Mouse (Mus musculus): ENCODE data around the gene Cntrl. TPM values are rescaled to one million over a fixed set of nuclear protein-coding genes. Genes with fewer than 3 reads are reported as not detected.

Cntrl gene
- 1 to 10 TPM; 7.7 to 9.8 TPM for total RNA-seq (2021)
- long read RNA-seq, experiment 1, partial matches to known transcripts = 3 of 10 reads
- long read RNA-seq, experiment 1, other reads (novel, unspliced or antisense) = 7 of 10 reads
- long read RNA-seq, experiment 2, partial matches to known transcripts = 1 of 5 reads
- long read RNA-seq, experiment 2, other reads (novel, unspliced or antisense) = 4 of 5 reads

DNA sequence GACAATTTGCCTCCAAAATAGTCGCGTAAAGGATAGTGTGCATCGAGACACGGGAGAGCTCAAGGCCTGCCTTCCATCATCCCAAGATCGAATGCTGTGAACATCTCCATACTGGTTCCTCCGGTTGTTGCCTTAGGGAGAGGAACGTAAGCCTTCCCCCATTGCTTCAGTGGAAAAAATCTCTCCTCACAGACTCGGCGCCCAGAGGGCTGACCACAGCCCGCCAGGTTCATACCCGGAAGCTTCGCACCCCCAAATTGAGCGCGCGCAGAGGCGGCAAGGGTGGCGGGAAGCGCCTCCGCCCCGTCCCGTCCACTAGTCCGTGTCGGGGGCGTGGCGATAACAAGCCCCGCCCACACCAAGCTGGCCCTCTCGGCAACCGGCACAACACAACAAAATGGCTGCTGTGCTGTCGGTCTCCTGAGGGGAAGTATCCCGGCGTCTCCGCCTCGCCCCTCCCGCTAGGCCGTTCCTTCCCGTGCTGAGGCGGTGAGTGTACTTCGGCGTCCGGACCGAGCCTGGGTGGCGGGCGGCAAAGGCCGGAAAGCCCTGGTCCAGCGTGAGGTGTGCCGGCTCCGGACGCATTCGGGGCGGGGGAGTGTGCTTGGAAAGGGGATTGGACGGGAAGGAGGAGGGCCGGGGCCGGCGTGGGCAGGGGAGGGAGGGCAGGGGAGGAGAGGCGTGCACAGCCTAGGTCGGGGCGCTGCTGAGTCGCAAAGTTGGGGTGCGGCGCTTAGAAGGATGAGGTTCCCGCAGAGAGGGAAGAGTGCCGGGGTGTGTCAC lies at the start of gene Cntrl:
Gene Cntrl, plus strand, starts transcription at position 352 of the 783 bp plus-strand sequence.
- peak; percentile 98 for DNase-seq

DNA sequence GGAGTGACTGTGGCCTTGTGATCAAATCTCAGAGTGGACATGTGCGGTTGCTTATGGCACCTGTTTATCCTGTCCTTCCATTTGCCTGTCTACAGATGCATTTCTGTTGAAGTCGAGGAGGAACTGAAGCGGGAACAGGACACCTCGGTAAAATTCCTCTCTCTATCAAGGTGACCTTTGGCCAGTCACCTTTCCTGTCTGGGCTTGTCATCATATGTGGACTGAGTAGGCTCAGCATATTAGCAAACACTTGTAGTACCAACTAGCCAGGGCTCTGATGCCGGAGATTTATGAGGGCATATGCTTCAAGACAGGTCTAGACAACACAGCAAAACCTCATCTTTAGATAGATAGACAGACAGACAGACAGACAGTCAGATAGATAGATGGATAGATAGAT lies 49.0 kb upstream of the Cntrl start:
- DNase-seq = no peak

DNA sequence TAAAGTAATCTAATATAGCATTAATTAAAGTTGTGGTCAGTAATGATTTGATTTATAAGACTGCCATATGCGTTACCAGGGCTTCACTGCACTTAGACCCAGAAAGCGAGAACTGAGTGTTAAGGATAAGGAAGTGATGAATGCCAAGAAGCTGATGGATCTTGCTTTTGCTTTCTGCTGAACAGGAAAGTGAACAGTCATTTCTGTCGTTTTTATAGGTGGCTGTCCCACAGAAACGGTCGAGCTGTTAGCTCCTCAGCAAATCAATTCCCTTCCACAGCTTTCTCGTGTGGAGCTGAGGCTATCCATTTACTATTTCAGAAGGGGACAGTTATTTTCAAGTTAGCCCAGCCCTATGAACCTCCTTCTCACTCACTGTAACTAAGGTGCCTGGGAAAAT lies 48.4 kb upstream of the Cntrl start:
- no peak for DNase-seq

DNA sequence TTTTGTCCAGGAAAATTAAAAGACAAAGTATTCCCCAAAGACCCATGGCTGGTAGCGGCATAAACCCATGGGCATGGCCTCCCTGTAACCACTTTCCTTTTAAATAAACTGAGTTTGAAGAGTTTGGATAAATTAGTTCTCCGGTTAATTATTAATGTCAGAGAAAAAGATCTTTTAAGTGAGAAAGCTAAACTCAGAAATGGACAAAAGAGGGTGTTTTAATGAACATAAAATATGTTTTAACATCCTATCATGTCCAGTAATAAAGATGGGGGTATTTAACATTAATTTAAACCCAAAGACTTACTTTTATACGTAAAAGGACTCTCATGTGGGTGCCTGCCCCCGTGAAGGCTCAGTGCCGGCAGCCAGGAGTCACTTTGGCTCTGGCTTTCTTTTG lies 48.0 kb upstream of the Cntrl start, which contains the start of gene Hc:
Gene Hc, minus strand, starts transcription at position 101 of the 400 bp plus-strand sequence.
- DNase-seq = no peak

DNA sequence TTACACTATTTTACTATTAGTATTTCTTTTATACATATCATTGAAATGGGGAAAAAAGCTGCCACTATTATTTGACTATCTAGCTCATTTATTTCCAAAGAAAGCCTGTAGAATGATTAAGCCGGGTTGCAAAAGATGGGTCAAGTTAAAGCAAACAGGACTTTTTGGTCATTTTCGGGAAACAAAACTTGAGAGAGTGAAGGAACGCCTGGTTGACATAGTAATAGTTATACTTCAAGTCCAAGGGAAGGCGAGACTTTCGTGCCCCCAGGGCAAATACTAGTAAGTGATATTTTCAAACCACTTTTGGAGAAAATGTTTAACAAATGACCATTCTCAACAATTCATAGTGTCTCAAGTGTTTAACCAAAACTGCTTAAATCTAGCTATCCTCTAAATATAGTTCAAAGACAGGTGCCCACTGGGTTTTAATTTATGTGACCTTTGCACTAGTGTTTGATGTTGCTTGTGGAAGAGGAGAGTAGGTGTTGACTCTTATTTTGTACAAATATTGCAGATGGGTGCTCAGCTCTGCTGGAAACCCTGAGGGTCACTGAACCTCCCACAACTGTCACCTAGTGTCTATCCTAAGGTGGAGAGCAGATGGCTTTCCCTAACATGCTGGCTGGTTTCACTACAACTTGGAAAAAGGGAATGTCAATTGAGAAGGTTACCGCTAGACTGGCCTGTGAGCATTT lies 45.8 kb upstream of the Cntrl start:
- DNase-seq = no peak

DNA sequence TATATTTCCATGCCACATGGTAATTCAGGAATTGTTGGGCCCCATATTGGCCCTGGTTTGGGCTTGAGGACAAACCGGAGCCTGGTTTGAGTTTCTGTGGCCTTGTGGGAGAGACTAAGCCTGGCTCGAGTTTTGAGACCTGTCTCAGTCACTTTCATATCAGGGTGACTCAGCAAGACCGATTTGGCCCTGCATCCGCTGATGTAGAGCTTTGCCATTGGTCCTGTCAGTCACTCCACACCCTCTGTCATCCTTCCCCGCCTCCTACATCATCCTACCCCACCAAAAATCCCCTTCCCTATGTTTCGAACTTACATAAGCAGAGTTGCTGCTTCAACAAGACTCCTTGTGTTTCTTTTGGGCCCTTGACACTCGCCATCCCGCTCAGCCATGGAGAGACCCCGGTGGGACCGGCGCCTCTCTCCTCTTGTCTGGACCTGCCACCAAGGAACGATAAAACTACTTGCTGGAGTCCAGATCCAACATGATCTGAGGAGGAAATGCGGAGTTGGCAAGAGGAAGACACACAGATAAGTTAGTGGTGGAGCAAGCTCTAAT lies 42.7 kb upstream of the Cntrl start:
- DNase-seq = no peak

DNA sequence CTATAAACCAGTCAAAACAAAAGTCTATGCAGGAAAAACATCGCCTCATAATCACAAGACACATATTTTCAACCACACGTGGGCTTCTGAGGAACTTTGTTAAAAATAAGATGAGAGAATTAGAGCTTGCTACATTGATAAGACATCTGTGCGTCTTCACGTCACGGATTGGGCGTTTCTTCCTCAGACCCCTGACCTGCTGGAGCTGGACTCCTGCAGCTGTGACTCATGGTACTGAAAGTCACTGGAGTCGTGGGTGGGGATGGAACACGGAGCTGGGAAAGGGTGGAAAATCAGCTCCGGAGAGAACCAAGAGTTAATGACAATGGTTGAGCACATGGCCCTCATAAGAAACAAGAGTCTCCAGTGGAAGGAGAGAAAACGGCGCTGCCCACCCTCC lies 42.2 kb upstream of the Cntrl start:
- no peak for DNase-seq

DNA sequence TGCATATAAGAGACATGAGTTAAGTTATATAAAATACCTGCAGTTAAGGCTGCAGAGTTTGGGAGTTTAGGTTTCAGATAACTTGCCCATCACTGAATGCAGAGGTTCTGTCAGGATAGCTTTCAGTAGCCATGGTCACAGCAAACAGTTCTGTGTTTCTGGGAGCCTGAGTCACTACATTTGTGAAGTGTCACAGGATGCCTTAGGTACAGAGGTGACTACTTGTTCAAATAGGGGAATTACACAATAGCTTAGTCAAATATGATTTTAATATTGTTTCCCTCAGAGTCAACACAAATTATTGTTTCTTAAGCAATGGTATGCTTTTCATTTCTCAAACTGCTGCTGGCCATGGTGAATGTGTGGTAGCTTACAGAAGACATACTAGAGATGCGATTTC lies 40.2 kb upstream of the Cntrl start:
- DNase-seq = no peak

DNA sequence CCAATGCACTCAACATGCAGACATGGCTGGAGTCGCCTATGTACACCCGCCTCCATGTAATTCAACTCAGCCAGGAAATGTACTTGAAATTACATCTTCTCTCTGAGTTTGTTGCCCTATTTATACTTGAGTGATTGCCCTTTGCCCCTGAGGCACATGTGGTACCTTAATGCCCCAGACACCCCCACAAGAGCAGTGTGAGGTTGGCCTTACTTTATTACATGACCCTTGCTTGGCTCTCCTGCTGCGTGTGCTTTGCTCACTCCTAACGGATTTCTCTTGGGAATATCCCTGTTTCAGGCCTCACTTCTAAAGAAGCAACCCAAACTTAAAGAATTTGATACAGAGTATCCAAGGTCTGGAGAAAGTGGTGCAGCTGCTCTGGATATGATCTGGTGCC lies 39.0 kb upstream of the Cntrl start:
- no peak for DNase-seq

DNA sequence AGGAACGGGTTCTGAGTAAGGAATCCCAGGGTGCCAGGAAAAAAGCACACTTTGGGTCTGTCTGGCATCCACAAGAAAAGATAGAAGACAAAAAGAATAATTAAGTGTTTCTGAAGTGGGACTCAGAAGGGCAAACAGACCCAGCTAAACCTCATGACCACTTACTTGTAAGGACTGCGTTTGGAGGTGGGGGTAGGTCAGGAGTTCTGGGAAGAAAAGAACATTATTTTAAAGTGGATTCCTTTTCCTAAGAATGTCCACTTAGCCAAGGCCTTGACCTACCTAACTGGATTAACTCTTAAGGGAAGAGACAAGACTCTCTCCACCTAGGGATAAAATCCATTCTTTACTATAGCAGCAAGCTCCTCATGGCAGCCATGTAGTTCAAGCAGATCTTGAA lies 36.7 kb upstream of the Cntrl start:
- no peak for DNase-seq

DNA sequence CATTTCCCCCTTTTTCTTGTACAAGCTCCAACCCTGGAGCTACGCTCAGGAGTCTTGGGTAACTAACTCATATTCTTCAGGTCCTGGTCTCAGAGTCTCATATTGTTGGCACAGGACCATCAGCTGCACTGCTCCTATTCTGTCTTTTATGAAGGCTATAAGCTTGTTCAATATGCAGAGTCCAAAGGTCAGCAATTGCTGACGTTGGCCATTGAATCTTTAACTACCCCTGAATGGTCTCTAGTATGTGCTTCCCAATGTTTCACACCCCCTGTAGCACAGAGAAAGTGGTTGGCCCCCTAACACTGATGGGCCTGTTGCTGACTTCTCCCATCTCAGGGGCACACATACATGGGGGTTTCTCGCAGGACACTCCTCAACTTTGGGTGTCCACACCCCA lies 35.0 kb upstream of the Cntrl start:
- no peak for DNase-seq

DNA sequence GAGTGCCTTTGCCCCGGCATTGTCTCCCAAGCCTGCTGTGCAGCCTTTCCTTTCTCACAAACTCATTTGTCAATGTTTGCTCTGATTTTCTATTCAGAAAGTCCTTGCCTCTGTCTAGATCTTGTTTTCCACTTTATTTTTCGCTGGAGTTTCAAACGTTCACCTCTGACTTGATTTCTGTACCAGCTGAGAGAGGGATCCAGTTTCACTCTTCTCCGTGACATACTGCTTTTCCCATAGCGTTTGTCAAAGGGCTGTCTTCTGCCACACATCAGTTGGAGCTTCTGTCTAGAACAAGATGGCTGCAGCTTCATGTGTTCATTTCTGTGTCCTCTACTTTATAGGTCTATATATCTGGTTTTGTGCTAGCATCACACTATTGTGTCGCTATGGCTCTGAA lies 30.1 kb upstream of the Cntrl start:
- no peak for DNase-seq

DNA sequence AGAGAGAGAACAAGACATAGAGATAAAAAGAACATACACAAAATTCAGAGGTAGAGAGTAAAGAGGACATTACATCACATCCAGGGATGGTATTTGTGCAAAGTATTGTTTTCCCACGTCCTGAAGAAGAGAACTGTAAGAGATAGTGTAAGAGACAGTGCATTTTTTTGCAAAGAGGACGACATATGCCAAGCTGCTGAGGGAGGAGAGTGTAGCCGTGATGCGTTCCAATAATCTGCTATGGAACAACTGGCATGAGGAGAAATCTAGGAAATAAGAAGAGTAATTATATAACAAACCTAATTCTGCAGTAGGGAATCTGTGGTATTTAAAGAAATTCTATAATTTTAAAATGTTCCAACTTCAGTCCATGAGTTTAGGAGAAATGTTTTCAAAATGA lies 21.9 kb upstream of the Cntrl start:
- DNase-seq = no peak

DNA sequence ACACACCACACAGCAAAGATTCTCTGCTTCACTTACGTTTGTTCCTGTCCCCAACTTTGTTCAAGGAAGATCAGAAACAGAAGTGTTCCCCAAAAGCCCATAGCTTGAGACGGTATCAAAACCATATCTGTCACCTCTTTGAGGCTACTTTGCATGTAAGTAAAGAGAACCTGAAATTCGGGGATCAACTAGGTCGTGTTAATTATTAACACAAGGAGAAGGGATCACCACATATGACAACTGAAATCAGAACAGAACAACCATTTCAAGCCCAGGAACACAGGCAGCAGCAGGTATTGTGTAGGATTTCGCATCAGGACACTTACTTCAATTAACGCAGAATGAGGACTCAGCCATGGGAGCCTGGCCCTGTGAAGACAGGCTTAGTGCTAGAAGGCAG lies 8.8 kb upstream of the Cntrl start:
- DNase-seq = no peak

DNA sequence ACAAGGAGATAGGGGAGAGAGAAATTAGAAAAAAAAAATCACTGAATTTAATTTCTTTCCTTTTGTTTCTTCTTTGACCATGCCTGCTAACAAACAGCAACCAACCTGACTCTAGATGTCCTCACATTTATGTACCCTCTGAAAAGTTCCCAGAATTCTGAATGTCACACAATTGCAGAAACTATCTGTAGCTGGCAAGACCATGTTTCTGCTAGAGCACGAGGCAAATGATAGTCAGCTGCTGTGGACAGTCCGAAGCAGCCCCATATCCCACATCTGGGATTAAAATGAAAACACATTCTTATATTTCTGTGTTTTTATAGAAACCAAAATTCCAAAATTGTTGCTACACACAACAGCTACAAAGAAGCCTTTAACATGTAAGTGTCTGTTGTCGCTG lies 7.8 kb upstream of the Cntrl start, which contains the start of gene AI182371:
Gene AI182371, minus strand, starts transcription at position 101 of the 400 bp plus-strand sequence.
- no peak for DNase-seq

DNA sequence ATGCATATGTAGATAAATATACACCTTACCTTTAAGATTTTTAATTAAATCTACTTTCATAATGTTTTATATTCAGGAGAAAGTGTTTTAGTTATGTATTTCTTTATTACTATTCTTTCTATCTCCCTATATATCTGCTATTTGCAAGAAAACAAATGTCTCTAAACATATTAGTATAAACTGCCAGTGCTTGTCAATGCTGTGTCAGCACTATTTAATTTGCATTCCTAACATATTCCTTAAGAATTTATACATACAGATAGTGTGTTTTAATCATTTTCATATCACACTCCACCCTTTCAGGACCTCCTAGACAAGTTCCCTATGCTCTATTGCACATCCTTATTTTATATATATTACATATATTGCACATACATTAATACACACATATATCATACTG lies 6.5 kb upstream of the Cntrl start:
- DNase-seq = no peak

DNA sequence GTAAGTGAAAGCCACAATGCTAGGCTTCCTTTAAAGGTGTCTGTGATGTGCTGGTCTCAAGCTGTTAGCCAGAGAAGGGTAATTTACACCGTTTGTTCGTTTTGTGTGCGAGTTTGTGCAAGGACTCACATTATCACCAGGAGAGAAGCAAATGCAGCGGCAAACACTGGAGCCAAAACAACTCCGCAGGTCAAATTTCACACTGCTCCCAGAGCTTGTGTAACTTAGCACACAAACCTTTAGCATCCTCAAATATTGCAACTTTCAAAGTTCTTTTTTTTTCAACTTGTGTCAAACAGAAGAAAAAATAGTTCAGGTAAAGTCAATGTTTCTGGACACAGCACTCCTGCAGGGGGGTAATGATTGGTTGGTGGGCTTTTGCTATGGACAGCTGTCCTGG lies 5.7 kb upstream of the Cntrl start:
- DNase-seq = no peak

DNA sequence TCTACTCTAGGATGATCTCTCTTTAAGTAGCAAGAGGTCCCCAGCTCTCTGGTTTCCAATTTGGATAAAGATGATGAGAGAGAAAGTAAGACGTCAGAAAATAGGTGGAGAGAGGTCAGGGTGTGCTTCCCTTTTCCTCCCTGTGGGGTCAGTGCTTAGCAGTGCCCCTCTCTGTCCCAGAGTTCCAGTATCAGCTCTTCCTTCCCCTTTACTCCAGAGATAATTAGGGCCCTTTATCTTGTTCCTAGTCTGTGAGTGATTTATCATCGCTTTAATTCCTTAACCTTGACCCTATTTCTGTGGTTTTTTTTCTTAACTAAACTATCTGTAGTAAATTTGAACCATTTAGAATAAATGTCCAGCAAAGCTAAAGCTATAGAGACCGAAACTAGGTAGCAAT lies 4.4 kb upstream of the Cntrl start:
- DNase-seq = no peak

DNA sequence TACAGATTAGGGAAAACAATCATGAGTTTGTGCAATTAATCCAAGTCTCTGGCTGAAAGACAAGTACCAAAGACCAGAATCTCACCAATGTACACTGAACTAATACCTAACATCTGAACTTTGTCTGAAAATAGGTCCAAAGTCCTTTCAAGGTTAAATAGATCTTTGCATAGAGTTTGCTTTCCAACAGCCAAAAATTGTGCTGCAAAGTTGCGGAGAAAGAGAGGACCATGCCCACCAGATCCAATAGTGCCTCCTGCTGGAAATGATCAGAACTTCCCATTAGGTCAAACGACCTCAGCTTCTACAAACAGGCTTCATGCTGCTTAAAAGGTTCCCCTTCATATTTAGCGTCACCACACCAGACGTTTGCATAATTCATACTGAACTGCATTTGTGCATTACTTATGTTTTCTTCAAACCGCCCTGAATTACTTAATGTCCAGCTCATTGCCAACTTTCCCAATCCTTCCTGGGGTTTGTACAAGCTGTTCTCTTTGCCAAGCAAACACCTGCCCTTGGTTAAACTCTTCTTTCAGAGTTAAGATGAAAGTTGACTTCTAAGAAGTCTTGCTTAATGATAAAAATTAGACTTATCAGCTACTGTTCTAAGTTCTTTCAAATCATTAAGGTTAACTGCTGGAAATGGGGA lies 1.2 kb upstream of the Cntrl start:
- peak; percentile 17 for DNase-seq

DNA sequence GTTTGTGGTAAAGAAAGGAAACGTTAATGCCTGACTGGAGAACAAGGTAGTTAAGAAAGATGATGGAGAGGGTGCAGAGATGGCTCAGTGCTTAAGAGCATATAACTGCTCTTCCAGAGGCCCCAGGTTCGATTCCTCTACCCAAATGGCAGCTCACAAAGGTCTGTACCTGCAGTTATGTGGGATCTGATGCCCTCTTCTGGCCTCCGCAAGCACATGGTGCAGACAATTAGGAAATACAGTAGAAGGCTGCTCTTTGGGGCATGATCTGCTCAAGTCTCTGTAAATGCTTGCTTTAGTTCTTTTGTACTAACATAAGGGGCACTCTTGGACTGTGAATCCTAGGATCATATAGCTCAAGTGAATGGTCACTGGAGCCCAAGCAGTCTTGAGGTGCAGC lies 580 bp upstream of the Cntrl start:
- peak; percentile 4 for DNase-seq

DNA sequence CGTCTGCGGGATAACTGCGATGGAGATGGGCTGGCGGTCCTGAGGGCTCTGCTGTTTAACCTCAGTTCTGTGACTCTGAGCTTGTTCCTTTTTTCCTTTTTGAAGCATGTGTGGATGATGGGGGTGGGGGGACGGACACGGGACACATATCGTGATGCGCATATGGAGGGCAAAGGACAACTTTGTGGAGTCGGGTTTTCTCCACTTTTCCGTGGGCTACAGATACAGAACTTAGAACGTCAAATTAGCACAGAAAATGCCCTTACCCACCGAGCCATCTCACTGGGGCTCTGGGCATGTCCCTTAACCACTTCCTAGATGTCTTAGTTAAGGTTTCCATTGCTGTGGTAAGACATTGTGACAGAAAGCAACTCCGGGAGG lies 622 bp downstream of the Cntrl start:
- no peak for DNase-seq

DNA sequence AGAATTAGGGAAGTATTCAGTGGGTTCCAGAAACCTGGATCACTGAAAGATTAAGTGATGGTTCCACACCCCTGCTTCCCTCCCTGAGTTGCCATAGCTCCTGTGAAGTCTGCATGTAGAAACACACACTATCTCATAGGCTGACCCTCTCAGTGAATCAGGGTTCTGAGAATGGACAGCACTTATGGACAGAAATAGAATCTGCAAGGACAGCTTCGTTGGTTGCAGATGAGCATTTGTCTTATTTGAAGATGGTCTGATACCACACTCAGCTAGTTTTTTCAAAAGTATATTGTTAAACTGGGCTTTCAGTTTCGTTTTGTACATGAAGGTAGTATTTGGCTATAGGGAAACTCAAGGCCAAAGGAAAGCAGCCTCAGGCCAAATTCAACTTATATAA lies 1.2 kb downstream of the Cntrl start:
- no peak for DNase-seq

DNA sequence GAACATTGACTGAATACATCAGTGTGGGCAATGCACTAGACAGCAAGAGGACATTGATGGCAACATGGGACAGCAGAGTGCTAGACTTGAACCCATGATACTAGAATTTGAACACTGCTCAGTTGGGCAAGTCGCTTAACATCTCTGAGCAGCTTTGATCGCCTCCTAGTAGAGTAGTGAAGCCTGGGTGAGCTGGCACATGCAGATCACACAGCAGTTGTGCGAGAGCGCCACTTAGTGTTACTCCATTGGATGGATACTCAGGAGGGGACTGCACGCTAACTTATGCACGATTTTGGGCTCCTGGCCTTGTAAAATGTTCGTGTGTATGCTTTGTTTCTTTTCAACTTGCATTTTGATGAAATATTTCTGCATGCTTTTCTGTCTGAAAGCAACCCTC lies 15.4 kb downstream of the Cntrl start:
- DNase-seq = no peak
